Mouse (Mus musculus): ENCODE measurements around the gene Rap1b.

GRCm38 (mm10) chr10:117778951-117779350, 66.9 kb downstream of the Rap1b start:
- no peak for TF ChIP-seq CTCF (IDR thresholded peaks at IDR 0.05; ENCODE audit: low read depth)
- TF ChIP-seq EP300 (IDR thresholded peaks at IDR 0.05; ENCODE audit: low read depth) = no peak

Data from heart, postnatal 0 days (tissue).